Mouse (Mus musculus) adrenal gland, adult (tissue): ENCODE results near the gene Ep300.
A peak's percentile ranks its signal among the peaks of the same experiment; 100 is the strongest.

Experiments
- DNase-seq, 2 experiments: peaks; one replicate each; pipeline ENCODE4 v3.0.0; 2022 to 2023; ENCODE audit warnings: low spot score in 1 of 2; ENCODE audit not compliant: inconsistent age in 2 of 2

Gene Ep300

GRCm38 (mm10) chr15:81584913-81585745 lies at the start of gene Ep300:
Gene Ep300, plus strand, starts transcription at chr15:81585351.
- DNase-seq, result peak; percentile 98

GRCm38 (mm10) chr15:81535881-81536351 lies 49.2 kb upstream of the Ep300 start:
- no peak for DNase-seq

GRCm38 (mm10) chr15:81538149-81538548 lies 47.0 kb upstream of the Ep300 start:
- no peak for DNase-seq

- no peak for DNase-seq
Observed at GRCm38 (mm10) chr15:81539560-81539959, 45.6 kb upstream of the Ep300 start.

- DNase-seq, result no peak
Observed at GRCm38 (mm10) chr15:81544916-81545315, 40.2 kb upstream of the Ep300 start.

GRCm38 (mm10) chr15:81545387-81546176 lies 39.6 kb upstream of the Ep300 start:
- DNase-seq, result no peak

- DNase-seq, result no peak
Observed at GRCm38 (mm10) chr15:81553455-81553854, 31.7 kb upstream of the Ep300 start.

- DNase-seq, result peak; percentile 60 to 78
Observed at GRCm38 (mm10) chr15:81554558-81555297, 30.4 kb upstream of the Ep300 start.

- DNase-seq, result no peak
Observed at GRCm38 (mm10) chr15:81555986-81556385, 29.2 kb upstream of the Ep300 start.

GRCm38 (mm10) chr15:81561501-81561900 lies 23.6 kb upstream of the Ep300 start:
- no peak for DNase-seq

- no peak for DNase-seq
Observed at GRCm38 (mm10) chr15:81561996-81562395, 23.2 kb upstream of the Ep300 start.

- peak in 1 of 2 experiments; percentile 36 for DNase-seq
Observed at GRCm38 (mm10) chr15:81562491-81563488, 22.4 kb upstream of the Ep300 start.

GRCm38 (mm10) chr15:81568093-81568492 lies 17.1 kb upstream of the Ep300 start:
- no peak for DNase-seq

GRCm38 (mm10) chr15:81568592-81568991 lies 16.6 kb upstream of the Ep300 start:
- DNase-seq, result no peak

GRCm38 (mm10) chr15:81576961-81577360 lies 8.2 kb upstream of the Ep300 start:
- DNase-seq, result no peak

- DNase-seq, result no peak
Observed at GRCm38 (mm10) chr15:81577743-81578165, 7.4 kb upstream of the Ep300 start.

GRCm38 (mm10) chr15:81584466-81584865 lies 685 bp upstream of the Ep300 start:
- no peak for DNase-seq

GRCm38 (mm10) chr15:81585746-81586461 lies 753 bp downstream of the Ep300 start:
- DNase-seq, result peak; percentile 92 to 97

GRCm38 (mm10) chr15:81586466-81586865 lies 1.3 kb downstream of the Ep300 start:
- peak in 1 of 2 experiments; percentile 92 for DNase-seq
